Mouse (Mus musculus) CH12.LX (cell line): ENCODE measurements at regions not wholly inside any gene's neighbourhood (a gene's known extent, or its start where the extent isn't known, plus 50 kb on each side); places are given as distances from the start of the nearest gene placed in this dataset.

Source experiments
- DNase-seq: peaks from one replicate; pipeline ENCODE4 v3.0.0-alpha.2; 2013; ENCODE audit errors: extremely low read depth
- H3K27ac ChIP-seq: 2 replicates; pipeline ENCODE4 v1.5.1; 2012; ENCODE audit warnings: low read depth, mild to moderate bottlenecking, control low read depth, moderate library complexity; ENCODE audit not compliant: insufficient read depth
- H3K27me3 ChIP-seq: replicated peaks from 2 replicates; pipeline ENCODE3; 2012; ENCODE audit warnings: inconsistent platforms
- H3K36me3 ChIP-seq, 2 experiments: replicated peaks in 1 of 2; 2 replicates each; pipeline versions ENCODE3 to v1.6.1; 2012; ENCODE audit warnings: inconsistent platforms in 1 of 2, low read length in 1 of 2, mild to moderate bottlenecking in 1 of 2, mixed read lengths in 1 of 2, moderate library complexity in 1 of 2; ENCODE audit not compliant: control insufficient read depth in 1 of 2, insufficient read depth in 1 of 2
- H3K4me1 ChIP-seq, 2 experiments: 2 replicates each; pipeline ENCODE4 v1.6.1; 2012; ENCODE audit warnings: inconsistent platforms in 1 of 2, moderate library complexity in 1 of 2; ENCODE audit not compliant: insufficient read depth in 2 of 2, control insufficient read depth in 1 of 2
- H3K4me2 ChIP-seq: 2 replicates; pipeline ENCODE4 v1.6.1; 2012; ENCODE audit warnings: low read depth, mild to moderate bottlenecking, control low read depth; ENCODE audit not compliant: poor library complexity, insufficient read depth, severe bottlenecking
- H3K4me3 ChIP-seq, 3 experiments: fragments of 150-350 bp in 1 of 3; sonication (generic) in 1 of 3; replicated peaks in 1 of 3; 2 replicates each; pipeline versions ENCODE3 to v1.5.1; 2011 to 2012; ENCODE audit warnings: low read depth in 2 of 3, low read length in 2 of 3, mild to moderate bottlenecking in 2 of 3, moderate library complexity in 2 of 3, control low read depth in 1 of 3, improper control_type of control experiment in 1 of 3, inconsistent platforms in 1 of 3, mixed read lengths in 1 of 3; ENCODE audit not compliant: poor library complexity in 1 of 3
- H3K79me2 ChIP-seq: replicated peaks from 2 replicates; pipeline ENCODE4 v1.6.1; 2012; ENCODE audit warnings: mild to moderate bottlenecking, moderate library complexity; ENCODE audit not compliant: control insufficient read depth, poor library complexity, insufficient read depth, severe bottlenecking; ENCODE audit errors: extremely low read depth
- H3K9ac ChIP-seq: 2 replicates; pipeline ENCODE4 v1.6.1; 2012; ENCODE audit warnings: low read depth, mild to moderate bottlenecking, control low read depth, moderate library complexity; ENCODE audit not compliant: insufficient read depth
- H3K9me3 ChIP-seq: replicated peaks from 2 replicates; pipeline ENCODE3; 2012; ENCODE audit warnings: low read length, inconsistent platforms, mixed read lengths
- BHLHE40 ChIP-seq: IDR thresholded peaks from 2 replicates; pipeline ENCODE4 v1.6.1; 2011; ENCODE audit warnings: mild to moderate bottlenecking, low read depth, low read length, improper control_type of control experiment
- CHD1 ChIP-seq: IDR thresholded peaks from 2 replicates; pipeline ENCODE4 v1.6.1; 2012; ENCODE audit warnings: low read depth, low read length, improper control_type of control experiment, inconsistent platforms
- E2F4 ChIP-seq: IDR thresholded peaks from 2 replicates; pipeline ENCODE4 v1.6.1; 2011; ENCODE audit warnings: low read depth, low read length, improper control_type of control experiment; ENCODE audit not compliant: insufficient replicate concordance
- JUND ChIP-seq: conservative IDR thresholded peaks from 2 replicates; pipeline ENCODE4 v1.6.1; 2011; ENCODE audit warnings: low read depth, low read length, improper control_type of control experiment
- MAFK ChIP-seq: IDR thresholded peaks from 2 replicates; pipeline ENCODE4 v1.6.1; 2011; ENCODE audit warnings: low read length, improper control_type of control experiment; ENCODE audit not compliant: insufficient replicate concordance
- MAX ChIP-seq: IDR thresholded peaks from 2 replicates; pipeline ENCODE4 v1.6.1; 2011; ENCODE audit warnings: low read length, improper control_type of control experiment
- MEF2A ChIP-seq: IDR thresholded peaks from 2 replicates; pipeline ENCODE4 v1.6.1; 2014; ENCODE audit warnings: low read depth, mild to moderate bottlenecking, inconsistent platforms, low read length, improper control_type of control experiment, borderline replicate concordance
- PAX5 ChIP-seq: IDR thresholded peaks from 2 replicates; pipeline ENCODE4 v1.6.1; 2012; ENCODE audit warnings: low read length, inconsistent platforms, mixed read lengths
- ZKSCAN1 ChIP-seq: IDR thresholded peaks from 2 replicates; pipeline ENCODE4 v1.6.1; 2012; ENCODE audit warnings: low read depth, inconsistent platforms, low read length, improper control_type of control experiment, borderline replicate concordance
- ZNF384 ChIP-seq: IDR thresholded peaks from 2 replicates; pipeline ENCODE4 v1.6.1; 2012; ENCODE audit warnings: low read depth, low read length, improper control_type of control experiment, inconsistent platforms
- dilution Hi-C: fragments of 300-500 bp; cut with MboI; formaldehyde crosslinking; loops from 2 replicates; pipeline ENCODE4 v1.14.3; 2020; ENCODE audit warnings: low sequenced_read_pairs; ENCODE audit not compliant: extremely low pct_unique_long_range_greater_than_20kb, extremely low pct_ligation_motif_present
- in situ Hi-C: fragments of 300-500 bp; cut with MboI; formaldehyde crosslinking; loops from 3 replicates; pipeline ENCODE4 v1.14.3; 2019; ENCODE audit warnings: low sequenced_read_pairs, low pct_ligation_motif_present, low pct_unique_long_range_greater_than_20kb, mixed read lengths

GRCm38 (mm10) chr12:107771809-107772208, 231.6 kb downstream of the Bcl11b start:
- peaks cover 75% of the 10 kb centered on the region for H3K9me3 ChIP-seq
- dilution Hi-C loops: no loop called here

GRCm38 (mm10) chr12:107778046-107778445, 225.4 kb downstream of the Bcl11b start:
- peaks cover 89% of the 10 kb centered on the region for H3K9me3 ChIP-seq
- no peaks in the 10 kb centered on the region for H3K36me3 ChIP-seq
- no peak overlapping the region for H3K4me2 ChIP-seq
- H3K9ac ChIP-seq: no peak overlapping the region
- TF ChIP-seq JUND (no peak), ZNF384 (no peak), BHLHE40 (no peak), MAFK (no peak)
- H3K4me3 ChIP-seq: no peak overlapping the region
- no peak for DNase-seq
- in situ Hi-C loops (no loop called here), dilution Hi-C loops (no loop called here)
- no peak overlapping the region for H3K27ac ChIP-seq
- no peaks in the 10 kb centered on the region for H3K4me1 ChIP-seq
- no peaks in the 10 kb centered on the region for H3K27me3 ChIP-seq
- no peaks in the 10 kb centered on the region for H3K79me2 ChIP-seq

More at GRCm38 (mm10) chr12:107771809-107772208, 231.6 kb downstream of the Bcl11b start:
- DNase-seq: no peak
- no peaks in the 10 kb centered on the region for H3K79me2 ChIP-seq
- TF ChIP-seq JUND (no peak), MAX (no peak), PAX5 (no peak)
- in situ Hi-C loops: no loop called here
- no peak overlapping the region for H3K9ac ChIP-seq
- no peak overlapping the region for H3K4me2 ChIP-seq
- no peak overlapping the region for H3K27ac ChIP-seq
- no peaks in the 10 kb centered on the region for H3K27me3 ChIP-seq
- no peaks in the 10 kb centered on the region for H3K36me3 ChIP-seq
- H3K4me1 ChIP-seq: no peaks in the 10 kb centered on the region
- H3K4me3 ChIP-seq: no peak overlapping the region

- Histone ChIP-seq H3K36me3 (no peaks in the 10 kb centered on the region), H3K27me3 (no peaks in the 10 kb centered on the region), H3K4me1 (no peaks in the 10 kb centered on the region), H3K27ac (no peak overlapping the region)
- dilution Hi-C loops: no loop called here
- in situ Hi-C loops: no loop called here
- TF ChIP-seq MEF2A (no peak), CHD1 (no peak), ZKSCAN1 (no peak), MAFK (no peak), E2F4 (no peak)
- TF ChIP-seq, all 38 proteins: peak for 0
- Histone ChIP-seq H3K9ac (no peak overlapping the region), H3K9me3 (peaks cover 88% of the 10 kb centered on the region), H3K4me2 (no peak overlapping the region), H3K79me2 (no peaks in the 10 kb centered on the region), H3K4me3 (no peak overlapping the region)
- no peak for DNase-seq
Observed at GRCm38 (mm10) chr12:107779306-107780057, 223.9 kb downstream of the Bcl11b start.
